Mouse (Mus musculus): ENCODE results near the gene Inmt.

The Inmt gene

DNA sequence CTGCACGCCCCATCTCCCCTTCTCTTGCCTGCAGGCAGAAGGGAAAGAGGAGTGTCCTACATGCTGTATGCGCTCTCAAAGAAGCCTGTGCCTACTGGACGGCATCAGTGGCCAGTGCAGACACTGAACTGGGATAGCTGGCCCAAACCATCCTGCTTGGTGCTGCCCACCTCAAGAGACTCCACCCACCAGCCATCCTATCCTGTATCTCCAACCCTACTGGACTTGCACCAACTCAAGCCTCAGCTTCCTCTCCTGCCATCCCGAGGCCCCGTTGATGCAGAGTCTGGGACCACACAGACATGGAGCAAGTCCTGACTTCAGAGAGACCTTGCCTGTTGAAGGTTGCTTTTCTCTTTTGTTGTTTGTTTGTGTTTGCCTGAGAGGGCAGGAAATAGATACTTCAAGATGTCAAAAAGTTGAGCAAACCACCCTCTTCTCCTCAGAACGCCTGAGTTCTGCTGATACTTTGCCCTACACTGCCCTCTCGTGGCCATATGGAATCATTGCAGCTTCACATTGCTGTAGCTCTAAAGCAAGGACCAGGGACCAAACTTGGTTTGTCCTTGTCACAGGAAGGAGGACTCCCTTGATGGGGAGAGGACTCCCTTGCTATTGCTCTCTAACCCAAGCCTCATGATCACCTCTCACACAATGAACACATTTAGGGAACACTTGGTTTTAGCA is 7.9 kb downstream of the Inmt start:
- DNase-seq = peak; percentile 73

- DNase-seq = no peak
Observed at GRCm38 (mm10) chr6:55163046-55163584, 11.7 kb downstream of the Inmt start.

GRCm38 (mm10) chr6:55161311-55161761 is 13.5 kb downstream of the Inmt start:
- peak; percentile 84 for DNase-seq

- DNase-seq = no peak
Observed at GRCm38 (mm10) chr6:55159256-55159655, 15.6 kb downstream of the Inmt start.

GRCm38 (mm10) chr6:55152226-55152625 is 22.6 kb downstream of the Inmt start:
- DNase-seq = peak; percentile 44

DNA sequence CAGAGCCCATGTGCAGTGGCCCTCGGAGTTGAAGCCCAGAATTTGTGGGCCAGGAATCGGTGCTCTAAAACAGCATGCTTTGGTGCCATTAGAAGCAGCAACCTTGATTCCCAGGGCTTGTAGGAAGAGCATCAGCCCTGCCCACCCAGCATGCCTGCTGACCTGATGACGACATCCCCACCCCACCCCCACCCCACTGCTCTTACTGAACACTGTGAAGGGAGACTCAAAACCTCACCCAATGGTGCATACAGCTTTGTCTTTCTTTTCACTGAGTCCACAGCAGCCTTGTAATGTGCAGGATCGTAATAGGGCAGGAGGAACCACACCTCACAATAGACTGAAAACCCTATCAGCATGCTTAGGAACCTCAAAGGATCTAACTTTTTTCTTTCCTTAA is 28.7 kb downstream of the Inmt start:
- DNase-seq = no peak

GRCm38 (mm10) chr6:55145285-55145684 is 29.6 kb downstream of the Inmt start:
- DNase-seq = no peak

- no peak for DNase-seq
Observed at GRCm38 (mm10) chr6:55138343-55138742, 36.5 kb downstream of the Inmt start.

DNA sequence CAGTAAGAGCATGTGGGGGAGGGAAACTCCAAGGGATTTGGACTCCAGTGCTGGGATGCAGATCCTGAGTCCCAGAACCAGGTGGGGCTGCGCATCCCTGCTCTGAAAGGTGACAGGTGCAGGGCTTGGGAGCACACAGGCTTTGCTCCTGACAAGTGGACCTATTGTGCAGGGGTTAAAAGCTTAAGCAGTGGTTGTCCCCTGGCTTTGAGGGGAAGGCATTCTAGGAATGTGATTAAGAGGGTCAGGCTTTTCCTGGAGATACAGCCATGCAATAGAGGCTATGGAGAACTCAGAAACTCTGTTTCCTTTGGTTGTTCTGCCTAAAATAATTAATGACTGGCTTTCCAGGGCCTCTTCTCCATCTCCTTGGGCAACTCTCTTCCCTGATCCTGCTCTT is 41.4 kb downstream of the Inmt start:
- no peak for DNase-seq

GRCm38 (mm10) chr6:55132794-55133193 is 42.0 kb downstream of the Inmt start, which contains the start of gene Crhr2:
Gene Crhr2 (minus strand): TSS chr6:55133016.
- DNase-seq = no peak

- DNase-seq = no peak
Observed at GRCm38 (mm10) chr6:55131301-55131700, 43.5 kb downstream of the Inmt start.

DNA sequence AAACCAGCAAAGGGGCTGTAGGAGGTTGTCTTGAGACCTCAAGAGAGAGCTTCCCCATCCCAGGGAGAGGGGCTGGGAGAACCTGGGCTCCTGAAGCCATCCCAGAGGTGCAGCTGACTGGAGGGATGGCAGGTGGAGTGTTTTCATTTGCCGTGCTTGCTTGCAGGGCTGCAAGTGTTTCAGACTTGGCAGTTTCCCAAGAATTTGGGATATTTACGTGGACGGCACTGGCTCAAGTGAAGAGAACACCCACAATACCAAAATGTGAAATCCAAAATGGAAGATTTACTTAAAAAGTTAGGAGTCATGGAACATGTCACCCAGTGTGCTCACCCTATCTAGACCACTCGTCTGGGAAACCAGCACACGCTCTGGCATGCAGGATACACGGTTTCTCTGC is 44.2 kb downstream of the Inmt start:
- DNase-seq = no peak

DNA sequence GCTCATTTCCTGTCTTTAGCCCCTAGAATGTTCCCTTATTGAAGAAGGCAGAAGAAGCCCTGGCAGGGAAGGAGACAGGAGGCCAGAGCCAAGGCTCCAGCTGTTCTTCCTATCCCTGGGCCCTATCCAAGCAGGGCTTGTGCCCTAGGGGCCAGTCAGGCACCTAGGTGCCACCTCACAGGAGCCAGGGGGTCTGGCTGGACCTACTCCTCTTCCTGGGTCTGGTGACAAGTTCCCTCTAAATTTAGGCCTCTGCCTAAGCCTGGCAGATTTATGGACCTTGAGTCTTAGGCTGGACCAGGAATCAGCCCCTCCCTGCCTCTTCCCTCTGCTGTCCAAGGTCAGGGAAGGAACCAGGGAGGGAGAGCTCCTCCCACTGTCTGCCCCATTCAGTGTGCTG is 46.5 kb downstream of the Inmt start:
- no peak for DNase-seq

DNA sequence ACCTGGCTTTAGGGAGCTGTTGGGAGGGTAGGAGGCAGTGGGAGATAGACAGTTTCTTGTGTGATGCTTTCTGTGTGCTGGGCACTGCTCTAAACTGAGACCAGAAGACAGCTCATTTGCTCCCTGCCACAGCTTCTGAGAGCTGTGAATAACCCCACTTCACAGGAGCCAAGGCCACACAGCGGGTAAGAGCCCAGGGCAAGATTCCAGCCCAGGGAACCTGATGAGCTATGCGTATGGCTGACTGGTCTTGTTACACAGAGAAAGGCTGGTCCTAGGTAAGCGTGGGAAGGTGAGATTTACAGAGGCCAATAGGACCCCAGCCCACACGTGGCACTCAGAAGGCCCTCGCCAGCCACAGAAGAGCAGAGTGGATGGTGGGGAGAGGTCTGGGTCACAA is 48.3 kb downstream of the Inmt start:
- no peak for DNase-seq

GRCm38 (mm10) chr6:55123056-55123455 is 51.8 kb downstream of the Inmt start:
- no peak for DNase-seq

Measured in right cerebral cortex, adult 18-20 months (tissue).